Mouse (Mus musculus) heart, adult 11 months (tissue): ENCODE data around the gene Homer1.

Experiments used
- DNase-seq: peaks from one replicate; pipeline ENCODE4 v3.0.0; 2022

Gene Homer1

DNA sequence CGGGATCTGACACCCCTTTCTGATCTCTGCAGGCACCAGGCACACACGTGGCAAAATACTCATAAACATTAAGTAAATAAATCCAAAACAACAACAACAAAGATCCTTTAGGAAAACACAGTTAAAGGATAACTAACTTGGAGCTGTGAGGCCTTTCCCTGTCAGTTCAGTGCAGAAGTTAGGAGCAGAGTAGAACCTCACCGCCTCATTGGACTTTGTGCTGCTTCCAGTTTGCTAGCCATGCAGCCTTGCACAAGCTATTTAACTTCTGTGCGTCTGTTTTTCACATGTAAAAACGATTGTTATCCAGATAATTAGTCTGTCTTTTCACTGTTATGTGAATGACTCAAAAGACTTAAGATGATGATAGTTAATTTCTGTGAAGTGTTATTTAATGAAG lies 43.2 kb downstream of the Homer1 start:
- no peak for DNase-seq

DNA sequence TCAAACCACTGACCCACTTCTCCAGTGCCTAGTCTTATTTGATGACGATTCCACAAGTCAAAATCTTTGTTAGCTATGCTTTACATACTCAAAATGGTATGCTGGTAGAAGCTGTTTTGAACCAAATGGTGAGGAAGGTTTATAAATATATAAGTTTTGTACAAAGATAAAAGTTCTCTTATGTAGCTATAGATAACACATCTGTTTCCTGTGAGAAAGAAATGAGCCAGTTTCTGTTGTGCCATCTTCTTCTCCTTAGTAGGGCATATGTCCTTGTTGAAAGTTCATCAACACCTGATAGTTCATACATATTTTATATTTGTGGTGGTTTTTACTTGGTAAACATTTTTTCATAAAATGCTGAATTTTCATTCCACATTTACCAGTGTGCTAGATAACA lies 45.0 kb downstream of the Homer1 start:
- DNase-seq, result no peak

DNA sequence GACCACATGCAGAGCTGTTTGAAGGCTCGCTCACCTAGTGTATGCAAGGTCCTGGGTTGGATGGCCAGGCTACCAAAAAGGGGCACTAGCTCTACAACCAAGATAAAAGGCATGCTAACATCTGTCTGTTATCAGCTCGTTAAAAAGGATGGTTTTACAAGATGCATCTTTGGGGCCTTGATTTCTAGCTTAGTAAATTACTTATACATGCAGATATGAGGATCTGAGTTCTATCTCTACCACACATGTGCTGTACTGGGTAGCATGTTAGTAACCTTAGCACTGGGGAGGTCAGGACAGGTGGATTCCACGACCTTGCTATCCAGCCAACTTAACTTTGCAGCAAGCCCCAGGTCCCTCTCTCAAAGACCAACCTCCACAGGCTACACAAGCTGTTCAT lies 46.4 kb downstream of the Homer1 start:
- no peak for DNase-seq

DNA sequence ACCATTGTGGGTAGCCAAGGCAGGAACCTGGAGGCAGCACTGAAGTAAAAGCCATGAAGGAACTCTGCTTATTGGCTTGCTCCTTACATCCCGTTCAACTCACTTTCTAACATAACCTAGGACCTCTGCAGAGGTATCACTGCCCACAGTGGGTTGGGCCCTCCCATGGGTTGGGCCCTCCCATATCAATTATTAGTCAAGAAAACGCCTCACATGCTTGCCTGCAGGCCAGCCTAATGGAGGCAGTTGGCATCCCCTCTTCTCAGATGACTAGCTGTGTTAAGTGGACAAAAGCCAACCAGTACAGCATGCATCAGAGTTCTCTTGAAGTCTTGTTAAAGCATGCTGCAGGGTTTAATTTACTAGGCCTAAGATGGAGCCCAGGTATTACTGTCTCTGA lies 52.6 kb downstream of the Homer1 start:
- peak; percentile 64 for DNase-seq

DNA sequence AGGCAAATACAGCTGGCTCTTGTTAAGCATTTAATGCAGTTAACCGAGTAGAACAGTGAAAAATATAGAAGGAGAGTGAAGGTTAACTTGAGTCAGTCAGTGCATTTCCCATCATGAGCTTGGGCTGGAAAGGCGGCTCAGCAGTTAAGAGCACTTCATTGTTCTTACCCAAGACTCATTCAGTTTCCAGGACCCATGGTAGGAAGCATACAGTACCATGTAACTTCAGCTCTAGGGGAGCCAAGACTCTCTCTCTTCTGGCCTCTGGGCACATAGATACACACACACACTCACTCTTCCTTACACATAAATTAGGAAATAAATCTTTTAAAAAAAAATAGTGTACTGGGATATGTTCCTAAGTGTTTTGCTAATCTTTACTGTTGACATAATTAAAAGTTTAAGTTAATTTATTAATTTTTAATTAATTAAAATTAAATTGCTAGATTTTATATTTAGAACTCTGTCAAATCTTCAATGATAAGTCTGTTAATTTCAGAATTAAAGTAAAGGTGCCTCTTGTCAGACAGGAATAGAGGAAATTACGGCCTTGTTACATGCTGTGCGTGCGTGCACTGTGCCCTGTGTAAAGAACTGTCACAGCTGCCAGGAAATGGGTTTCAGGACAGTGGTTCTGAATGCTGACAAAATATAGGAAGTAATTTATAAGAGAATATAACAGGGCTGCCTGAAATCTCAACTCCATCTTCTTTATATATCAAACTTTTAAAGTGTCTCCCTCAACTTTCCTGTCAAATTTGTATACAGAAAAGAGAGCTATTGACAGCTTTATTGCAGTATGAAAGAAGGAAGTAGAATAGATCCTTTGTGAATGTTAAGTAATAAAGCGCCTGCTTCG lies 55.2 kb downstream of the Homer1 start:
- no peak for DNase-seq

DNA sequence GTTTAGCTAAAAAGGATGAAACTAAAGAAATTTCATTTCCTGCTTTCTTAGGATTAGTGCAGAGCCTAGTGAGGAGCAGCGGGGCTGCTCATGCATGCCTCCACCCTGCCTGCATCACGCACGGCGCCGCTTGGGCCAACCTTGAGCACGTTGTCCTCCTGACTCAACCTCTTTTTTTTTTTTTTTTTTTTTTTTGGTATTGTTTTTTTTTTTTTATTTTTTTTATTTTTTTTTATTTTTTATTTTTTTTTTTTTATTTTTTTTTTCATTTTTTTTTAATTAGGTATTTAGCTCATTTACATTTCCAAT lies 55.8 kb downstream of the Homer1 start:
- DNase-seq, result no peak

DNA sequence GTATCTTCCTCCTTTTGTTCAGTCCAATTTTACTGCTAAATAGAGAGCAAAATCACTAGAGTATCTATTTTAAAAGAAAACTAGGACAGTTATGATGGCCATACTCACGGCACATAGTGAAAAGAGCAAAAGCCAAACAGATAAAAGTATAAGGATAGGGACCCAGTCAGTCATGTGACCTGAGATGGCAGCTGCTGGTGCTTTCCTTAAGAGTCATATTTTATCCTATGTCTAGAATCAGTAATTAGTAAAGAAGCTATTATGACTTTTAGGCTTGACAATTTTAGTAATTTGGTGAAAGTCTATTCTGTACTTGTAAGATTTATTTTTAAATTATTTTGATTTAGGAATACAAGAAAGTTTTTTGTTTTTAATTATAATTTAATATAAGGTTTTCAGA lies 59.1 kb downstream of the Homer1 start:
- DNase-seq, result no peak

DNA sequence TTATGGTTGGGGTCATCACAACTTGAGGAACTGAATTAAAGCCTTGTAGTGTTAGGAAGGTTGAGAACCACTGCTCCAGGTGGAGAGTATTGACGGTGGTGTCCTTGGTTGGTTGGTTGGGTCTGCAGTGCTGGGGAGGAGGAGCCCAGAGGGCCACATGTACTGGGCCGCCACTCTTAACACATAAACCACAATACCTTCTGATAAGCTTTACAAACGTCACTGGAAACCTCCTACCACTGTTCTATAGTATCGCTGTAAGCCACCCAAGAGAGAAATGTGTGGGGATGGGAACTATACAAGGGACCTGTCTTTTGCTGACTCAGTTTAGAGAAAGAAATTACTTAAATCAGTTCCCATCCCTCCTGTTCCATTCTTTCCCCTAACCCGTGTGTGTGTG lies 68.1 kb downstream of the Homer1 start:
- peak; percentile 66 for DNase-seq

DNA sequence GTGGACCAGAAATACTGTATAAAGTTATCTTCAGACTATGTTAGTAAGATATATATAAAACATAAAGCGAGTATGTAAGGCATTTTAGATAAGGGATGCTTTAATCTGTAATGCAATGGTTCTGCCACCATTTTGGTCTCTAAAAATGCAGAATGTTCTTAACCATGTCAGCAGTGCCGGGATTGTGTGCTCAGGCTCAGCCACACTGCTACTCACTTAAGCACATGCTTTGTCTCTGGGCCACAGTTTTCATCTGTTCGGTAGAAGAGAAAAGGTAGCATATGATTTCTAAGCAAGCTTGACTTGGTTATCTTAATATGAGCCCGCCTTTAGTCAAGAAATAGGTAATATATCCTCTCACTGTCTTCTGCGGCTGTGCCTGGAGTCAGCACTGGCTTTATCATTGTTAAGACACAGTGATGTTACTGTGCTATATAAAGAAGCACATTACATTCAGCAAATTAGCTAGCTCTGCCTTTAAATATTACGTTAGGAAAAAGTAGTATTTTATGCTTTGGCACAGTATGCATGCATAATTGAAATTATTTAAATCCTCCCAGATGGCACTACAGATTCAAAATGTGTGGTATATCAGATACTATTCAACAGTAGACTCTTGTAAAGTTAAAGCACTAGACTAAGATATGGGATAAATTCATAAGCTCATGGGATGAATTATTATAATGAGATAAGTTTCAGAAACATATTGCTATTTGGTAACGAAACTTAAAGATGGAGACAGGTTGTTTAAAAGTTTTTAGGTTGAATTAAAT lies 69.6 kb downstream of the Homer1 start:
- DNase-seq, result no peak

DNA sequence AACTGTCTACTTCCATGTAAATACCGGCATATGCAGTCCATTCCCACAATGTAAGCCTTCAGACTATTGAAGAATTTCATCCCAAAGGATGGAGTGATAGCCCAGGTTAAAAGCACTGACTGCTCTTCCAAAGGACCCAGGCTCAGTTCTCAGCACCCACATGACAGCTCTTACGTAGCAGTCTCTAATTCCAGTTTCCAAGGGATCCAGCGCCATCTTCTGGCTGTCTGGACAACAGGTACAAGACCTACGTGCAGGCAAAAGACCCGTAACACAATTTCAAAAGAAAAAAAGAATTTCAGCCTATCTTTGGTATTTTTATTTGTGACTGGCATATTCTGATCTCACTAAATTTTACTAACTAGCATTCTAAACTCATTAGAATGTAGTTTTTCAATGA lies 75.0 kb downstream of the Homer1 start:
- DNase-seq, result no peak

DNA sequence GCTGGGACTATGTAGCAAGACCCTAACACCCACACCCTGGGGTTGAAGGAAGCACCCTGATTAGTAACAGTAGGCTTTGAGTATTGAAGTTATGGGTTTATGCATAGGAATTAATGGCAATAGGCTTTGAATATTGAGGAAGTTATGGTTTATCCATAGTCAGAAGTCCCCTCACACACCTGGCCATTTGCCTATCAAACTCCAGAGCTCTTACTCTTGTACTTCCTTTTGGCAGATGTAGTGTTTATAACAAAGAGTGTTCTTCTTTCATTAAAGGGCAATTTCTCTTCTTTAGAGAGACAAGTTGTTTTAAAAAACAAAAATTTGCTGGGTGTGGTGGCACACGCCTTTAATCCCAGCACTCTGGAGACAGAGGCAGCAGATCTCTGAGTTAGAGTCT lies 79.1 kb downstream of the Homer1 start:
- DNase-seq, result no peak

DNA sequence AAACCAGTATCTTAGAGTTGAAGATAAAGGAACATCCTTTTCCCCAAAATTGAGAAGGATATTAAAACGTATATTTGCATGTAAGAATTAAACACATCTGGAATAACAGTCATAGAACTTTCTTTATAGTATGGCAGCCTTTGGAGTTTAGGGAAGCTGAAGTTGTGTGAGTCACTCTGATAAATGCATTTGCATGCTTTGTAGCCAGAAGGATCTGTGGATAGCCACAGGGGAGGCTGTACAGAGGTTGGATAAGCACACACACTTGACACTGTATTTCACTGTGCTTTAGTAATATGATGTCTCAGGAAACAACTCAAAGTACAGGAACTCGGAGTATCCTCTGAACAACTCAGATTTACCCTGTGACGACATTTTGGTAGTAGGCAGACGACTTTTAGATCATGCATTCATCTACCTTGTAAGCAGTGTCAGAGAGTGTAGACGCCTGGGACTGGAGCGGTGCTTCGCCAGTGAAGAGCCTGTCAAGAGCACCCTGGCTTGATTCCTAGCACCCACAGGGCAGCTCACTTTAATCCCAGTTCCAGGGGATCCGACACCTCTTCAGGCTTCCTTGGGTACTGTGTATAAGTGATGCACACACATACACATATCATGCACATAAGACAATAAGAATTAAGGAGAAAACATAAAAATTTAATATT lies 81.1 kb downstream of the Homer1 start:
- DNase-seq, result no peak

DNA sequence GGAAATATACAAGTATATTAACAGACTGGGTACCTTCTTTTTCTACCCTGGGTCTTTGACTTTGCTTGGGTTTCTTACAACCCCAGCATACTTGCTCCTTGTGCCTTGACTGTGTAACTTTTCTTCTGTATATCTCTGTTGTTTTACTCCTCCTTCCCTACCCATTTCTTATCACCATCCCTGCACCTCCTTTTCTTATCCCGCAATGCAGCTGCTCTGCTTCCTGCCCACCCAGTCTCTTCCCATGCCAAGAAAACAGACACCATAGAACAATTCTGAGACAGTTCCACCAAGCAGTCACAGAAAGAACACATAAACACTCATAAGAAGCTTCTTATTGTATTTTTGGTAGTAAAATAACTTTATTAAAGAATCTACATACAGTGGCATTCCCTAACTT lies 81.9 kb downstream of the Homer1 start:
- no peak for DNase-seq

DNA sequence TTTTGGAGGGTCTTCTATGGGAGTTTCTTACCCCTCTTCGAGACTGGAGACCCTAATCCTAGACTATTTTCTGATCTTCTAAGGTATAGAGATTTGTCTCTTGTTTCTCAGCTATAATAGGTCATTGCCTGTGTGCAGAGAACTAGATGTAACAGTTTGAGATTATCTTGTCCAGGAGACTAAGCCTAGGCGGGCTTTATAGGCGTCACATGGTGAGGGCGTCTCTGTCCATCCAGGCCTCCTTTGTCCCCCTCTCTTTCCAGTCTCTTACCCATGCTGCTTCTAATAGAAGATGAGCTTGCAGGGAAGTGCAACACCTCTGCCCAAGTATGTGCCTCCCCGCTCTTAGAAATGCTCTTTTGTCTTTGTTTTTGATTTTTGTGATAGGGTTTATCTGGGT lies 83.7 kb downstream of the Homer1 start:
- no peak for DNase-seq

DNA sequence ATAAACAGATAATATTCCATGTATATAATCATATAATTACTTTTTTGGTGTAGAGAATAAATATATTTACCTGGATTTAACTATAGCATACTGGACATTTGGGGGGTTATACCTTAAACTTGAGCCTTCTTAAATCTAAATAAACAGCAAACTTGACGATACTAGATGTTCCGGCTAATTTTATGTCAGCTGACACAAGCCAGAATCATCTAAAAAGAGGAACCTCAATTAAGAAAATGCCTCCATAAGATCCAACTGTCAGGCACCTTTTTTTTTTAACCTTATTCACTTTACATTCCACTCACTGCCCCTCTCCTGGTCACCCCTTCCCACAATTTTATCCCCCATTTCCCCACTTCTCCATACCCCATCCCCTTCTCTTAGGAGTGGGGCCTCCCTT lies 84.2 kb downstream of the Homer1 start:
- DNase-seq, result no peak

DNA sequence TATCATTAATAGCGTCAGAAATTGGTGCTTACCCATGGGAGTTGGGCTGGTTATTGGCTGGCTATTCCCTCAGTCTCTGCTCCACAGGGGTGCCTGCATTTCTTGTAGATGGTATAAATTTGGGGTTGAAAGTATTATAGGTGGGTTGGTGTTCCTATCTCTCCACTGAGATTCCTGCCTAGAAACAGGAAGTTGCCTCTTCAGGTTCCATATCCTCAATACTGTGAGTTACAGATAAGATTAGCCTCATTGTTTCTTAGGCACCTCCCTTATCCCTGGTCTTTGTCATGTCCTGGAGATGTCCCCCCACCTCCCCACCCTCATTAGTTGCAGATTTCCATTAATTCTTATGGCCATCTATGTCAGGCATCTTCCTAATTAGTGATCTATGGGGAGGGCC lies 85.0 kb downstream of the Homer1 start:
- no peak for DNase-seq

DNA sequence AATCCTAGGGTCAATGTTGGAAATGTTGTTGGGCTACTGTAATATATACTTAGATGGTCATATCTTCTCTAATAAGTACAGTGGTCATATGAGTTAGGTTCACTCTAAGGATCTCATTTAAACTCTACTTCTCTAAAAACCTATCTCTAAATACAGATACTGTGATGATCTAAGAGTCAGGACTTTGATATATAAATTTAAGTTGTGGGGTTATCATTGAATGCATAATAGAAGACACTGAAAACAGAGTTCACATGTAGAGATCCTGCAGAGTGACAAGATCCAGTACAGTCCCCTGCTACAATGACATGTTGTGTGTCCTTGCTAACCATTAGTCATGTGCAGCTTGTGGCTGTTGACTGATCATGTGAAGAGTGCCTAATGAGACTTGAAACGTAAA lies 85.7 kb downstream of the Homer1 start:
- DNase-seq, result no peak

DNA sequence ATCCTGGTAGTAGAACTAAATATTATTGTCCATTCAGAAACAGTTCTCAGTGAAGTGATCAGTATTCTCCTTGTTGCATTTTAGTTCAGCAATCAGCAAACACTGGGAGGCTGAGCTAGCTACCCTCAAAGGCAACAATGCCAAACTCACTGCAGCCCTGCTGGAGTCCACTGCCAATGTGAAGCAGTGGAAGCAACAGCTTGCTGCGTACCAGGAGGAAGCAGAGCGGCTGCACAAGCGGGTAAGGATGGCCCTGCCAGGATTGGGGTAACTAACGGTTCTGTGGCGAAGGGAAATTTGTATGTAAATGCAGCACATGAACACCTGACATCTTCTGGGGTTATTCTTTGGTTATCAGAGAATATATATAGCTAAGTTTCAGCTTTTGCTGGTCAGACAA lies 88.0 kb downstream of the Homer1 start:
- peak; percentile 83 for DNase-seq

DNA sequence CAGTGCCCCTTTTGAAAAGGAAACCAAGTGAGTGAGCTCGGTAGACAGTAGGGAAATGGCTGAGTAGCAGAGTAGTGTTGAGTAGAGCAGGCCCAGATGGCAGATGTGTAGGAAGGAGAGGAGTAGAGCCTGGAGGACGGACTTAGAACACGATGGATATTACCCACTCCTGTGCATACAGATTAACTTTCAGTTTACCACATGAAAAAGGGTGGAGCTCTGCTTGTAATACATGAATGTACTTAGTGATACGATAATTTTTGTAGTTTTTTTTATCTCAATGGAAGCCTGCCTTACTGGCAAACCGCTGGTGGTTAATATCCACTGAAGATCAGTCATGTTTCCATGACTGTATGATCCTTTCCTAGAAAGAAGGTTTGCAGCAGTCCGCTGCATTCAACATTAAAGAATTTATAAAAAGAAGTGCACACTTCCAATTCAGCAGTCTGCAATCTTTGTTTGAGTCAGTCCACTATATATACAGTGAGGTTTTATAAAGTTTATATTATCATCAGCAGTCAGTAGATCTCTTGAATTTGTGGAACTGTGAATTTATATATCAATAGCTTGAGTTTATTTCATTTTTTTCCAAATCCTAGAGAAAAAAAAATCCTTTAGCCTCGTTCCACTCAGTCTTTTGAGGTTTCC lies 89.3 kb downstream of the Homer1 start:
- DNase-seq, result no peak

DNA sequence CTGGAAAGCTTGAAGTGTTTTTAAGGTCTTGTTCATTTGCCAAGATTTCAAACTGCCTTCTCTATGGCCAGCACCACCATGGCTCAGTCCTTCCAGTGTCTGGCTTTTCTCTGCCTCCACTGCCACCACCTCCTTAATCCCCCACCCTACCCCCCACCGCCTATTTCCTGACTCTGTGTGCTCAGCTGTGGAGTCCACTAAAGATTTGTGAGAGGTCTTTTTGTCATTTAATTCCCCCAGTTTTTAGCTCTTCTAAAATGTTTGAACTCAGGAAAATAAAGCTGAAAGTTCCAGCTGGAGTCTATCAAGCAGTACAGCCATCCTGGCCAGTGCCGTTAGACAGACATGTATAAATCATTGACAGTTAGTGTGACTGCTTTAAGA lies 89.8 kb downstream of the Homer1 start:
- no peak for DNase-seq

DNA sequence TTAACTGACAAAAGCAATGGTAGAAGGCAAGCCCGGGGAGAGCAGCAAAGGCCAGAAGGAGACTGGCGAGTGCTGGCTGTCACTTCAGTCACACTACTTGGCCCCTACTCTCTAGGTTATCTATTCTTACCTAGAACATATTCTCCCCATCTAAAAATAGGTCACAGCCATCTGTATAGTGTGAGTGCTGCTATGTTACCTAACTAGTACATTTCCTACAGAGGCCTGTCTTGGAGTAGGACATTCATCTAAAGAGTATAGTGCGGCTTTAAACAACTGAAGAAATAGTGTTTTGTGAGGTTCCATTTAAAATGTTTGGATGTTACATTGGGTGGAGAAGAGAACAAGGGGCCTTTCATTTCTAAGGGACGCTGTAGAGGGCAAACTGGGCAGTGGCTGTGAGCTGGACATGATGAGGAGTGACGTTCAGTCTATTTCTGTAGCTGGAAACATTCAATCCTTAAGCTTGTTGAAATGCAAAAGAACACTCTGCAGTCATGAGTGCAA lies 100.3 kb downstream of the Homer1 start:
- peak; percentile 93 for DNase-seq

DNA sequence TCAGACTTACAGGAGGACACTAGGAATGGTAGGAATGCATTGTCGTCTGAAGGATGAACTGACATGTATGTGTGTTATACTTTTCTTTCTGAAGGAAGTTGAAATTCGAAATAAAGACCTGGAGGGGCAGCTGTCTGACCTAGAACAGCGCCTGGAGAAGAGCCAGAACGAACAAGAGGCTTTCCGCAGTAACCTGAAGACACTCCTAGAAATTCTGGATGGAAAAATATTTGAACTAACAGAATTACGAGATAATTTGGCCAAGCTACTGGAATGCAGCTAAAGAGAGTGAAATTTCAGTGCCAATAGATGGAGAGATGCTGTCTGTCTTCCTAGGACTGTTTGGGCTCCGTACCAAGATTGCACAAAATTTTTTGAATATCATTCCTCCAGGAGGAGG lies 102.5 kb downstream of the Homer1 start:
- no peak for DNase-seq

DNA sequence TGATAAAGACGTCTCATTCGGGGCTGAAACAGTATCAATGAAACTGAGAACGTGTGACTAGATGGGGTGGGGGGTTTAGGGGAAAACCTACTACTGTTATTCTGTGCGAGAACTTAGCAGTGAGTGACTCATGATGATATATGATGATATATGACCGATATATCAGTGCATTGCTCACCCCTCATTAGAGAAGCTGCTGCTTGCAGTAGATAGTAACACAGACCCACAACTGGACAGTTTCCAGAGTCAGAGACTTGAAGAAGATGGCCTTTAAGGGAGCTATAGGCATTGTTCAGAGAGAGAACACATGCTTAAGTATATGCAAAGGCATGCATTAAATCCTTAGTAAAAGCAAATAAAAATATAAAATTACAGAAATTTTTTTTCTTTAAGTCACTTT lies 107.4 kb downstream of the Homer1 start:
- DNase-seq, result no peak
